Mouse (Mus musculus): ENCODE measurements around the gene Dmrt1.

- TF ChIP-seq CTCF (IDR thresholded peaks at IDR 0.05; ENCODE audit: low read depth) (no peak), EP300 (IDR thresholded peaks at IDR 0.05; ENCODE audit: low read depth) (no peak)
Measured at GRCm38 (mm10) chr19:25551053-25551452, 45.6 kb downstream of the Dmrt1 start.
